Mouse (Mus musculus) gastrocnemius, postnatal 4 days (tissue): ENCODE data around the gene Nek6. TPM values are rescaled to one million over a fixed set of nuclear protein-coding genes. Genes with fewer than 3 reads are reported as not detected.
A peak's percentile ranks its signal among the peaks of the same experiment; 100 is the strongest.

Source experiments
- DNase-seq, 2 experiments: peaks; one replicate each; pipeline ENCODE4 v3.0.0; 2021 to 2022; ENCODE audit warnings: low spot score in 2 of 2, mixed read lengths in 2 of 2
- total RNA-seq, 2 experiments: library from RNA; stranded (reverse); gene quantifications; 2 replicates each; pipeline ENCODE4 v1.2.3; 2021

The Nek6 gene
- total RNA-seq, 2 experiments from 2014 or later = 21.3 to 26.0 TPM

- no peak for DNase-seq
Measured at GRCm38 (mm10) chr2:38535521-38536220, 24.2 kb downstream of the Nek6 start.

- DNase-seq = no peak
Measured at GRCm38 (mm10) chr2:38536331-38536731, 24.9 kb downstream of the Nek6 start.

- DNase-seq = no peak
Measured at GRCm38 (mm10) chr2:38539677-38540076, 28.2 kb downstream of the Nek6 start.

GRCm38 (mm10) chr2:38540666-38541065, 29.2 kb downstream of the Nek6 start:
- DNase-seq = no peak

GRCm38 (mm10) chr2:38541101-38541500, 29.7 kb downstream of the Nek6 start:
- no peak for DNase-seq

GRCm38 (mm10) chr2:38541570-38541969, 30.1 kb downstream of the Nek6 start:
- DNase-seq = no peak

- no peak for DNase-seq
Measured at GRCm38 (mm10) chr2:38542366-38542765, 30.9 kb downstream of the Nek6 start.

GRCm38 (mm10) chr2:38543158-38543557, 31.7 kb downstream of the Nek6 start:
- no peak for DNase-seq

- DNase-seq = no peak
Measured at GRCm38 (mm10) chr2:38544341-38544740, 32.9 kb downstream of the Nek6 start.

GRCm38 (mm10) chr2:38544982-38545381, 33.5 kb downstream of the Nek6 start:
- DNase-seq = no peak

- no peak for DNase-seq
Measured at GRCm38 (mm10) chr2:38545706-38546105, 34.3 kb downstream of the Nek6 start.

GRCm38 (mm10) chr2:38546222-38546621, 34.8 kb downstream of the Nek6 start:
- peak in 1 of 2 experiments; percentile 67 for DNase-seq

- no peak for DNase-seq
Measured at GRCm38 (mm10) chr2:38546748-38547147, 35.3 kb downstream of the Nek6 start.

- DNase-seq = no peak
Measured at GRCm38 (mm10) chr2:38547793-38548517, 36.5 kb downstream of the Nek6 start.

GRCm38 (mm10) chr2:38552004-38552443, 40.6 kb downstream of the Nek6 start:
- no peak for DNase-seq

GRCm38 (mm10) chr2:38554226-38554995, 43.0 kb downstream of the Nek6 start:
- no peak for DNase-seq

GRCm38 (mm10) chr2:38555659-38556058, 44.2 kb downstream of the Nek6 start:
- no peak for DNase-seq

GRCm38 (mm10) chr2:38556721-38557120, 45.3 kb downstream of the Nek6 start:
- no peak for DNase-seq

- no peak for DNase-seq
Measured at GRCm38 (mm10) chr2:38560296-38561227, 49.1 kb downstream of the Nek6 start.

GRCm38 (mm10) chr2:38562596-38562995, 51.2 kb downstream of the Nek6 start:
- DNase-seq = no peak
